Mouse (Mus musculus) neural tube, embryonic 14.5 days (tissue): ENCODE measurements around the gene Ceacam1. TPM values are rescaled to one million over a fixed set of nuclear protein-coding genes. Genes with fewer than 3 reads are reported as not detected.

Experiments
- ATAC-seq: fragments of 200-750 bp; cut with Nextera tagmentation; 2 replicates; pipeline ENCODE4 v1.8.0; 2017; ENCODE audit warnings: low read depth, mild to moderate bottlenecking, moderate TSS enrichment, moderate library complexity
- H3K27ac ChIP-seq: fragments of 300-500 bp; sonication (generic); 2 replicates; pipeline ENCODE4 v1.5.1; 2014; ENCODE audit warnings: low read depth, mild to moderate bottlenecking, control low read depth, low read length, moderate library complexity, mixed read lengths
- H3K27me3 ChIP-seq: fragments of 300-500 bp; sonication (generic); 2 replicates; pipeline ENCODE4 v1.6.1; 2014; ENCODE audit warnings: low read length; ENCODE audit not compliant: control insufficient read depth, insufficient read depth
- H3K36me3 ChIP-seq: fragments of 300-500 bp; sonication (generic); 2 replicates; pipeline ENCODE4 v1.6.1; 2014; ENCODE audit warnings: low read length, mixed read lengths; ENCODE audit not compliant: control insufficient read depth, insufficient read depth
- H3K4me1 ChIP-seq: fragments of 300-500 bp; sonication (generic); 2 replicates; pipeline ENCODE4 v1.6.1; 2014; ENCODE audit warnings: low read length; ENCODE audit not compliant: control insufficient read depth, insufficient read depth
- H3K4me2 ChIP-seq: fragments of 300-500 bp; sonication (generic); 2 replicates; pipeline ENCODE4 v1.6.1; 2014; ENCODE audit warnings: mild to moderate bottlenecking, low read depth, low read length, control low read depth
- H3K4me3 ChIP-seq: fragments of 300-500 bp; sonication (generic); 2 replicates; pipeline ENCODE4 v1.5.1; 2014; ENCODE audit warnings: low read depth, low read length, control low read depth, mixed read lengths
- H3K9ac ChIP-seq: fragments of 300-500 bp; sonication (generic); replicated peaks from 2 replicates; pipeline ENCODE4 v1.6.1; 2014; ENCODE audit warnings: low read depth, mild to moderate bottlenecking, control low read depth, low read length, mixed read lengths
- H3K9me3 ChIP-seq: fragments of 300-500 bp; sonication (generic); 2 replicates; pipeline ENCODE4 v1.6.1; 2016; ENCODE audit warnings: low read length; ENCODE audit not compliant: control insufficient read depth
- WGBS: fragments of 180-500 bp; shearing (Covaris S2); extraction: QIAGEN DNeasy Blood & Tissue Kit; methylation state at CpG from one replicate; pipeline ENCODE4 v1.1.7; 2014; 5-methylcytosine and 5-hydroxymethylcytosine counted together
- polyA plus RNA-seq: library from polyadenylated mRNA; unstranded; fragments of >200 nt; fragmentation: Nextera tagmentation; extraction: Ambion mirVana; gene quantifications from 2 replicates; pipeline ENCODE4 v1.2.1, GENCODE M21; 2014

Gene Ceacam1
- polyA plus RNA-seq, 1 experiment from 2014 or later: 1.2 TPM

GRCm38 (mm10) chr7:25424429-25424828 is 53.0 kb downstream of the Ceacam1 start:
- ATAC-seq: peak; percentile 54; the same call in 1 of the 2 replicates
- Histone ChIP-seq H3K27me3 (no peaks in the 10 kb centered on the region), H3K9me3 (no peaks in the 10 kb centered on the region), H3K27ac (no peak overlapping the region), H3K9ac (no peak overlapping the region), H3K4me1 (no peaks in the 10 kb centered on the region), H3K4me2 (no peak overlapping the region), H3K4me3 (no peak overlapping the region), H3K36me3 (no peaks in the 10 kb centered on the region)
- 46% methylated on average over 4 of the region's 4 CpGs for WGBS

DNA sequence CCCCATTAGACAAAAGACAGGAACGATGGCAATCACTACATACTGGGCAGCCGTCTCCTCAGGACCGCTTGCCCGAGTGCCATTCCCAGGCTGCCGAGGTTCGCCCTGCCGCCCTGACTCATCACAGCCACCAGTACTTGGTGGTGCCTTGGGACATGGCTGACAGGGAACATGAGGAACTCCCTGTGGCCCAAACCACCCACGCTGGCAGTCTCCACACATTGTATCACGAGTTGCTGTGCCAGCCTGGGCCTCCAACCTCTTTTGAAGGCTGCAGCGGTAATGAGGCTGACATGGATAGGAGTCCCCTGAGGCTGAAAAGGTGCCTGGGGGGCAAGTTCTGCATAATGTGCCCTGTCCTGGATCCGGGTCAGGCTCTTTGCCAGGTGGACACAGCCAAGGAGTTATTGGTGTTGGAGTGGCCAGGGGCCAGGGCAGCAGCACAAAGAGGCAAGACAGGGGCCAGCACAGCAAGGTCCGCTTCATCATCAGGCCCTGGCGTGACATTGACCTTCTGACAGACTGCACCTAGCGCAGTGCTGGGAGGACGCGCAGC is 55.0 kb downstream of the Ceacam1 start:
- no peaks in the 10 kb centered on the region for H3K4me1 ChIP-seq
- H3K9ac ChIP-seq: no peak overlapping the region
- H3K36me3 ChIP-seq: no peaks in the 10 kb centered on the region
- no peak overlapping the region for H3K4me3 ChIP-seq
- no peaks in the 10 kb centered on the region for H3K27me3 ChIP-seq
- WGBS: 75% methylated on average over 16 of the region's 16 CpGs
- no peak overlapping the region for H3K4me2 ChIP-seq
- no peaks in the 10 kb centered on the region for H3K9me3 ChIP-seq
- ATAC-seq: no peak
- no peak overlapping the region for H3K27ac ChIP-seq

DNA sequence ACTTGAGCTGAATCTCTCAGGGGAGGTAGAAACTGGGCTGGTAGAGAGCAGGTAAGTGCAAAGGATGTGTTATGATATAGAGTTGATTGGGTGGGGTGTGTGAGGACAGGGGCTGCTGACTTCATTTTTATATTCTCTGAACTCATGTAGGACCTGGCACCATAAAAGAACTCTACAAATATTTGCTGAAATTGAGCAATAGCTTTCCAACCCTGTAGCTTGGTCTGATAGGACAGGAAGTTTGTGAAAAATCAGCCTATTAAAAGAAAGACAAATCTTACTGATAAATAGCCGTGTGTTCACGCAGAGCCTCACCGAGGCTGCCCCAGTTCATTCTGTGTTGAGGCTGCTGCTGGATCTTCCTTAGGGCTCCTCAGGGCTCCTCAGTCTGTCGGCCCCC is 57.5 kb downstream of the Ceacam1 start:
- 82% methylated on average over 4 of the region's 4 CpGs for WGBS
- H3K9ac ChIP-seq: no peak overlapping the region
- H3K36me3 ChIP-seq: no peaks in the 10 kb centered on the region
- H3K9me3 ChIP-seq: no peaks in the 10 kb centered on the region
- no peaks in the 10 kb centered on the region for H3K4me1 ChIP-seq
- H3K4me2 ChIP-seq: no peak overlapping the region
- no peaks in the 10 kb centered on the region for H3K27me3 ChIP-seq
- no peak overlapping the region for H3K4me3 ChIP-seq
- H3K27ac ChIP-seq: no peak overlapping the region
- ATAC-seq: no peak

DNA sequence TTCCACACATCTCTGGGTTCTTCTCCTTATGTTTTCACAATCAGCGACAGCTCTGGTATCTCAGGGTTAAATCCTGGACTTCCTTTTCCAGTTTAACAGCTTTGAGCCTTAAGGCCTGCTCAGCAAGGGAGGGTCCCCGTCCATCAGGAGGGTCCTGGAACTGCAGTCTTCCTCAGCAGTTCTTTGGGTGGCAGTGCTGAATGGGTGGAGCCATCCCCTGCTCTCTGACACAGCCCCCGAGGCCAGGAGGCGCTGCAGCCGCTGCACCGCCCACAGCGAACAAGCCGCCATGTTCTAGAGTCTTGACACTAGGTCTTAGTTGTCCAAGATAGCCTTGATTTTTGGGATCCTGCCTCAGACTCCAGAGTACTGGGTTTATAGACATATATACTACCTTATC is 57.9 kb downstream of the Ceacam1 start:
- no peak overlapping the region for H3K9ac ChIP-seq
- H3K4me3 ChIP-seq: no peak overlapping the region
- H3K9me3 ChIP-seq: no peaks in the 10 kb centered on the region
- H3K27ac ChIP-seq: no peak overlapping the region
- 82% methylated on average over 8 of the region's 8 CpGs for WGBS
- no peaks in the 10 kb centered on the region for H3K4me1 ChIP-seq
- ATAC-seq: no peak
- H3K27me3 ChIP-seq: no peaks in the 10 kb centered on the region
- no peaks in the 10 kb centered on the region for H3K36me3 ChIP-seq
- no peak overlapping the region for H3K4me2 ChIP-seq

GRCm38 (mm10) chr7:25417597-25417996 is 59.8 kb downstream of the Ceacam1 start:
- H3K4me3 ChIP-seq: no peak overlapping the region
- ATAC-seq: no peak
- no peaks in the 10 kb centered on the region for H3K36me3 ChIP-seq
- H3K27me3 ChIP-seq: no peaks in the 10 kb centered on the region
- no peak overlapping the region for H3K4me2 ChIP-seq
- H3K27ac ChIP-seq: no peak overlapping the region
- H3K9me3 ChIP-seq: no peaks in the 10 kb centered on the region
- 86% methylated on average over 1 of the region's 1 CpGs for WGBS
- H3K4me1 ChIP-seq: no peaks in the 10 kb centered on the region
- H3K9ac ChIP-seq: no peak overlapping the region

DNA sequence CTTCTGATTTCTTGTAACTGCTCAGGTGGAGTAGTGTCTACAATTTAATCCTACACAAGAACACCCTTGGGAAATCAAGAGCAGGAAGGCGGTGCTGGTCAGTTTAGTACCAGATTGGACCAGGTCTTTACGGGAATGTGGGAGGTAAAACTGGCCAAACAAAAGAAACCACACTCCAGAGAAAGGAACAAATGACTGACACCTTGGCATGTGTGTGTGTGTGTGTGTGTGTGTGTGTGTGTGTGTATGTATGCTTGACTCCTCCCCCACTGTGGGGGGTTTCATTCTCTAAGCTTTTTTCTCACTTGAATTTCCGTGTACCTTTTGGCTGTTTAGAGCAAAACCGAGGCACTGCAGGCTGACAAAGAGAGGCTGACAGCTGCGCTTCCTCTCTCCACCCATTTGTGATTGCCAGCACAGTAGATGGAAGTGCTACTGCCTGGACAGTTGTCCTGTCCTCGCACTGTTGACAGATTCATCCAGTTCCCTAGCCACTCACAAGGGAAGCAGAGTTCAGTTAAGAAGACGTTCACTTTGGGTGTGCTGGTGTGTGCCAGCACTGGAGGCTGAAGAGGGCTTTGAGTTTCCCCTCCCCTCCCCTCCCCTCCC is 64.5 kb downstream of the Ceacam1 start, which contains the start of gene Cxcl17:
Gene Cxcl17, minus strand, starts transcription at position 54 of the 609 bp plus-strand sequence.
- H3K27me3 ChIP-seq: no peaks in the 10 kb centered on the region
- H3K9ac ChIP-seq: no peak within 1 kb of the TSS
- 48% methylated on average over 7 of the region's 7 CpGs for WGBS
- no peak within 1 kb of the TSS for H3K27ac ChIP-seq
- no peak within 1 kb of the TSS for H3K4me2 ChIP-seq
- H3K4me3 ChIP-seq: no peak within 1 kb of the TSS
- H3K4me1 ChIP-seq: no peaks in the 10 kb centered on the region
- H3K9me3 ChIP-seq: no peaks in the 10 kb centered on the region
- no peaks in the 10 kb centered on the region for H3K36me3 ChIP-seq
- no peak for ATAC-seq

DNA sequence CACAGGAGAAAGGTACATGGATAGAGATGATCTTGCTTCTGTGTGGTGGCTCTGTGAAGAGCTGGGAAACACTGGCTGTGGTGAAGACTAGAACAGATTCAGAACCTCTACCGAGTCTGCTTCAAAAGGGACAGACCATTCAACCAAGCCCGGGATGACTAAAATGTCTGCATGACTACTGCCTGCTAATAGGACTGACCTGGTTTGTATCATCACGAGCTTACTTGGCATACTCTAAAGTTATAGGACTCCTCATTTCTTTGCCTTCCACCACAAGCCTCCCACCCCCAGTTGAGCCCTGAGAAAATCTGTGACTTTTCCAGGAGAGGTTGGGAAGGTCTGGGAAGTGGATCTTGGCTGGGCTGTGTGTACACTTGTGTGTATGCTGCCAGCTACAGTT is 65.5 kb downstream of the Ceacam1 start:
- Histone ChIP-seq H3K9me3 (no peaks in the 10 kb centered on the region), H3K27me3 (no peaks in the 10 kb centered on the region), H3K9ac (no peak overlapping the region), H3K36me3 (no peaks in the 10 kb centered on the region), H3K4me3 (no peak overlapping the region), H3K27ac (no peak overlapping the region), H3K4me2 (no peak overlapping the region), H3K4me1 (no peaks in the 10 kb centered on the region)
- WGBS: 93% methylated on average over 3 of the region's 3 CpGs
- no peak for ATAC-seq

Other genes with a start within 250 kb of the Ceacam1 start
- 21.5 and 25.1 TPM in 2 replicates for gene Gsk3a, start 239.8 kb downstream of the Ceacam1 start, polyA plus RNA-seq
- 4.5 and 4.8 TPM in 2 replicates for gene Erf, start 226.8 kb downstream of the Ceacam1 start, polyA plus RNA-seq
- 43.3 and 46.6 TPM in 2 replicates for gene Cic, start 209.9 kb downstream of the Ceacam1 start, polyA plus RNA-seq
- 561 and 590 TPM in 2 replicates for gene Pafah1b3, start 179.6 kb downstream of the Ceacam1 start, polyA plus RNA-seq
- gene Prr19, start 176.2 kb downstream of the Ceacam1 start, polyA plus RNA-seq: 2.7 and 4.3 TPM in 2 replicates
- 70.6 and 94.9 TPM in 2 replicates for gene Tmem145, start 171.5 kb downstream of the Ceacam1 start, polyA plus RNA-seq
- gene Megf8, start 160.4 kb downstream of the Ceacam1 start, polyA plus RNA-seq: 22.6 and 22.9 TPM in 2 replicates
- not detected in 2 replicates for gene Cnfn, start 107.9 kb downstream of the Ceacam1 start, polyA plus RNA-seq
- 3.5 and 6.5 TPM in 2 replicates for gene Lipe, start 78.9 kb downstream of the Ceacam1 start, polyA plus RNA-seq
- 0.49 and 0.66 TPM in 2 replicates for gene Cxcl17, start 64.7 kb downstream of the Ceacam1 start, polyA plus RNA-seq
- gene Ceacam2, start 62.3 kb upstream of the Ceacam1 start, polyA plus RNA-seq: 0.24 and 0.36 TPM in 2 replicates
- gene Erich4, start 138.3 kb upstream of the Ceacam1 start, polyA plus RNA-seq: not detected in 2 replicates
- 44.5 and 48.7 TPM in 2 replicates for gene Dmac2, start 141.8 kb upstream of the Ceacam1 start, polyA plus RNA-seq
- 0.19 and 2.1 TPM in 2 replicates for gene B3gnt8, start 149.1 kb upstream of the Ceacam1 start, polyA plus RNA-seq
- 37.6 and 39.2 TPM in 2 replicates for gene Bckdha, start 181.4 kb upstream of the Ceacam1 start, polyA plus RNA-seq
- 38.1 and 40.2 TPM in 2 replicates for gene Exosc5, start 181.6 kb upstream of the Ceacam1 start, polyA plus RNA-seq
- gene Tmem91, start 197.6 kb upstream of the Ceacam1 start, polyA plus RNA-seq: 39.7 and 66.3 TPM in 2 replicates
- 37.1 and 38.3 TPM in 2 replicates for gene B9d2, start 203.2 kb upstream of the Ceacam1 start, polyA plus RNA-seq
- gene Tgfb1, start 209.4 kb upstream of the Ceacam1 start, polyA plus RNA-seq: 0.42 and 1.1 TPM in 2 replicates
- gene Ccdc97, start 241.5 kb upstream of the Ceacam1 start, polyA plus RNA-seq: 39.5 and 42.4 TPM in 2 replicates